Mouse (Mus musculus): ENCODE results near the gene Cracr2a.
A peak's percentile ranks its signal among the peaks of the same experiment; 100 is the strongest.
"Not testable (repeated sequence)": the region's sequence is repeated elsewhere in the genome, so short reads cannot be mapped to it uniquely, and the experiment has no call there.

Gene Cracr2a

DNA sequence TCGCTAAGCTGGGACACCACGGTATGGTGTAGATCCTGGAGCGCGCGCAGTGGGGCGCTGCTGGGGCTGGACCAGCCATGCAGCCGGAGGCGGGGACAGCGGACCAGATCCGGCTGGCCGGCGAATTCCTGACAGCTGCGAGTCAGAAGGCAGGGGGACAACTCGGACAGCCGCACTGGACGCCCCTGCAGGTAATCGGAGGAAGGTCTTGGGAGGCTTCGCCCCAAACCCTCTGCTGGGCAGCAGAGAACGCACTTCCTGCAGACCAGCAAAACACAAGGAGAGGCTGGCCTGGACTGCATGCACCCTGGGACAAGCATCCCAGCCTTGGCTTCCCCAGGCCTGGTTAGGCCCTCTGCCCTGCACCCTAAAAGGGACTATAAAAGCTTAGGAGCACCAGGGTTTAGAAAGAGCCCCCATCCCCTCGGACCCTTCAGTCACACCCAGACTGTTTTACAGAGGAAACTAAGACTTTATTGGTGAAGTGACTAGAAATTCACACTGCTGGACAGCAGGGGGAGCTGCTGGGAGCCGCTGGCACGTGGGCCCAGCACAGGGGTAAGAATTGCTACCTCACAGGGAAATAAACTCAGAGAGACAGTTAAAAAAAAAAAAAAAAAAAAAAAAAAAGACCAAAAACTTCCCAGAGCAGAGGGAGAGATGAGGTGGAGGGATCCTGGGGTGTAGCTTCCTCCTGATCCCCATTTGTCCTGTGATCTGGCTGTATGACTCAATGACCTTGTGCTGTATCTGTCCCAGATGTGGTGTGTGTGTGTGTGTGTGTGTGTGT lies at the start of gene Cracr2a:
Cracr2a (plus strand) TSS at position 108 of the 790 bp plus-strand sequence.
- peak in 1 of 2 experiments; percentile 76 for DNase-seq (ENCODE audit: low spot score in 2 of 2)

DNA sequence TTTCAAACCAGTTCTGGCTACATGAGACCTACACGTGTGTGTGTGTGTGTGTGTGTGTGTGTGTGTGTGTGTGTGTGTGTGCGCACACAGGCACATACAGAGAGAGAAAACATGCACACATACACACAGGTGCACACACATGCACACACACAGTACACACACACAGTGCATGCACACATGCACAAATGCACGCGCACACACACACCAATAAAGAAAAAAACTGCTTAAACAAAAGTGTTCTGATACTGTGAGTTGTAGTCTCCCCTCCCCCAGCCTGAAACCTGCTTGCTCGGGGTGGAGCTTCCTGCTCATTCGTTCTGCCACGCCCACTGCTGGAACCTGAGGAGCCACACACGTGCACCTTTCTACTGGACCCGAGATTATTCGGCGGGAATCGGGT lies 47.4 kb upstream of the Cracr2a start:
- not testable (repeated sequence) for DNase-seq (ENCODE audit: low spot score in 2 of 2)

DNA sequence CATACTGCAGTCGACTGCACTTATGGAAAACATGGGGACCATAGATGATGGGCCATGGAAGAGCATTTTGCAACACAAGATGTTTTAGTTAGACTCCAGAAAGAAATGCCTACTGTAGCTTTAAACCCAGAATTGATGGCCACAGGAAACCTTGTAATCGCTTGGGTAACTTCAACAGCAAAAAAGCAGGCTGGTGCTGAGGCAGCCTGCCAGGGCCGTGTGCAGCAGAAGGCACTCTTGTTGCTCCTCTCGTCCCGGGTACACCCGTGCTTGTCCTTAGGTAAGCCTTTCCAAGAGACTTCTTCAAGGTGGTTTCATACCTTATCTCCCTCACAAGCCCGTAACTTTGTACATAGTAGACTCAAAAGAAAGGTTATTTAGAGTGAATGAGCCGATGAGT lies 40.0 kb upstream of the Cracr2a start:
- DNase-seq (ENCODE audit: low spot score in 2 of 2) = no peak

DNA sequence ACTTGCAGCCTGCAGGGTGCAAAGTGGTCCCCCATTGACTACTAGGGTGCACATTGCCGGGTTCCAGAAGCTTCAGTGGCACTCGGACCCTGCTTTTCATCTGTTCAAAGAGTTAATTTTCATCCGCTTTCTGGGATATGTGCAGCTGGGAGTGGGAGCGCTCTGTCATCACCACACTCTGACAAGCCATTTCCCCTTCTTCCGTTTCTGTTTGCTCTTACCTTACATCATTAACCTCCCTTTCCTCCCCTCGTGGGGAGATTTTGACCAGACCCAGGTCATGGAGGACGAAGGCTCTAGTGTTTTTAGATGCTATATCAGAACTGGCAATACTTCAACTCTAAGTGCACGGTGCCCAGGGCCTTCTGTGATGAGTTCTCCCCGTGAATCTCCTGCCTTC lies 38.8 kb upstream of the Cracr2a start:
- DNase-seq (ENCODE audit: low spot score in 2 of 2) = no peak

DNA sequence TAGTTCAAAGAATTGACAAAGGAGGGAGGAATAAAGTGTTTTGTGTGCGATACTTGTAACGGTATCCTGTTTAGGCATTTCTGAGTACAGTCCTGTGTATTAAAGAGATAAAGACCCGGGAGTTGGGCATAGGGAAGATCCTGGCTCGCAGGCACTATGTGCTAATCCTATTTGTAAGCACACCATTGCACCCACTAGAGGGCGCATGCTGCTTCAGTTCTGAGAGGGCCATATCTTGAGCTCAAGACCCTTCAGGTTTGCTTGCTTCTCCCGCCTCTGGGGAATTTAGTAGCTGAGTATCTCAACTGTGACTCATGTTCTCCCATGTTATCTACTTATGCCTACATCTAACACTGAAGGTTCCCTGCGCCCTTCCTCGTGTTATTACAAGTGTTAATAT lies 36.7 kb upstream of the Cracr2a start:
- DNase-seq (ENCODE audit: low spot score in 2 of 2) = peak in 1 of 2 experiments; percentile 44

DNA sequence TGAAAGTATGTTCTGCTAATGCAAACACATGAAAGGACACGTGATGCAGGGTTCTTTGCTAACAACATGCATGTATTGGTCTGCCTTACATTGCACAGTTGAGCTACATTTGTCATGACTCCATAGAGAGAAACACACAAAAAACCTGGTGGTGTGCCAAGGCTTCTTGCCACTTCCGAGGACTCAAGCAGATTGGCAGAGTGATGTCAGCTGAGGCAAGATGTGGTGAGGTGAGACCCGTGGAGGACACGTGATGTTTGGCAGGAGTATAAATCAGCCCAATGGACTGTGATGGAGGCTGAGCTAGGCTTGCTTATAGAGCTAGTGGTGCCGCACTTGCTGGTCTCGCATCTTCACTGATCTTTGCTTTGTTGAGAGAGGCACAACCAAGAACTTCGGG lies 32.5 kb upstream of the Cracr2a start:
- DNase-seq (ENCODE audit: low spot score in 2 of 2) = no peak

DNA sequence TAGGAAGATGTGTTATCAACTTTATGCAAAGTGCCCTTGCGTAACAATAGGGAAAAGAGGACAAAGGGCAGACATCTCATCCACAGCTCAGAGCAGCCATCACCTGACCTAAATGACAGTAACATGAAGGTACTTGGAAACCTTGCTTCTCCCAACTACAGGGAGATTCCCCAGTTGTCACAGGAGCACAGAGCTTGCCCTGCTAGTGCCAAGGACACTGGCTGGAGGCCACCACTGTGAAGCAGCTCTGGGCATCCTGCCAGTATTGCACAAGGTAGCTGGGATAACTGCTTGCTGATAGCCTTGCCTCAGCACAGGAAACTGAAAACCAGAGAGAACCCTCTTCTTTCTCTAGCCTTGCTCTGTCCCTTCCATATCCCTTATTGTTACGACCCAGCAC lies 31.7 kb upstream of the Cracr2a start:
- no peak for DNase-seq (ENCODE audit: low spot score in 2 of 2)

DNA sequence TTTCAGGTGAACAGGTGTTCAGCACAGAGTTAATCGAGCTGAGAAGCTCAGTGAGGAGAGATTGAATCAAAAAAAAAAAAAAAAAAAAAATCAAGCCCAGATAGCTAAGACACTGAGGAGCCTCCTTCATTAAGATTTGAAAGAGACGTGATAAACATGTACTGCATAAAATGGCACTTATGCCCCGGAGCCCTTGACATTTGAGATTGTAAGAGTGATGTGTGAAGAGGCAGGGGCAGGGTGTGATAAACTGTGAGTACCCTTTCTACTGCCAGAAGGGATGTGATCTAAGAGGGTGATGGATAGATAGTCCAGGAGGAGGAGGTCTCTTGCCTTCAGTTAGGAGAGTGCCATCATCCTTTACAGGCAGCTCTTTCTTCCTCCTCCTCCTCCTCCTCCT lies 30.9 kb upstream of the Cracr2a start:
- no peak for DNase-seq (ENCODE audit: low spot score in 2 of 2)

DNA sequence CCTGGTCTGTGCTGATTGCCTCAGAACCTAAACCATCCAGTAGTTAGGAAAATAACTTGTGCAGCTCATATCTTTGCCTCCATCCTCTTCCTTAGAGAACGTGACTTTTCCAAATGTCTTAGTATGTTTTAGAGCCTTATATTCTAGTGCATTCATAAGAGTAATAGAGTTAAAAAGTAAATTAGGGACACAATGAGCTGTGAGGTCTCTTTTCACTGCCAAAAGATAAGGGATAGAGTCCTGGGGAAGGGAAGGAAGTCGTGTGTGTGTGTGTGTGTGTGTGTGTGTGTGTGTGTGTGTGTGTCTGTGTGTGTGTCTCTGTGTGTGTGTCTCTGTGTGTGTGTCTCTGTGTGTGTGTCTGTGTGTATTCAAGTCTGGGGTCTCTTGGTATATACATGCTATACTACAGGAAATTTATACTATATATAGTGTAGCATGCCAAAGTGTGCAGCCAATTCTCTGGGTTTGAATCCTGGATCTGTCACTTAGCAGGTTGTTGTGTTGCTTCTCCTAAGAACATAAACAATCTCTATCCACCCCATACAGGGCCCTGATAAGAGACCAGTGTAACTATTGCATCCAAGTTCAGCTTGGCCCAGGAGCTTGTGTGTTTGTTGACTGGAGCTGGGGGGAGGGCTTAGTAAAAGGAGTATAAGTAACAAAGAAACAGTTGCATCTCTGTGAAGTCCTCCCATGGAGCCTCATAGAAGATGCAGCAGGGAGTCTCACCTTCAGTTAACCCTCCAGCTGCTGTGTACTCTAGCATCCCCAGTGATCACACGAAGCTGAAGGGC lies 29.5 kb upstream of the Cracr2a start:
- no peak for DNase-seq (ENCODE audit: low spot score in 2 of 2)

DNA sequence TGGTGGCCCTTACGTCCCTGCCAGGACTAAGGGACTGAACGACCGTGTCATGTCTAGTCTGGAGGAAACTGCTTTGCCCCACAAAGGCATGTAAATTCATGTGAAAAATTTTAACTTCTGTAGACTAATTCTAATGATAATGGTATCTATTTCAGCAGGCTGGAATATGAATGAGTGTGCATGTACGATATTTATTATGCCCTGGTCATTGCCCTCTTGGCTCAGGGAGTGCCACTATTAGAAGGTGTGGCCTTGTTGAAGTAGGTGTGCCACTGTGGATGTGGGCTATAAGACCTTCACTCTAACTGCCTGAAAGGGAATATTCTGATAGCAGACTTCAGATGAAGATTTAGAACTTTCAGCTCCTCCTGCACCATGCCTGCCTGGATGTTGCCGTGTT lies 28.8 kb upstream of the Cracr2a start:
- no peak for DNase-seq (ENCODE audit: low spot score in 2 of 2)

DNA sequence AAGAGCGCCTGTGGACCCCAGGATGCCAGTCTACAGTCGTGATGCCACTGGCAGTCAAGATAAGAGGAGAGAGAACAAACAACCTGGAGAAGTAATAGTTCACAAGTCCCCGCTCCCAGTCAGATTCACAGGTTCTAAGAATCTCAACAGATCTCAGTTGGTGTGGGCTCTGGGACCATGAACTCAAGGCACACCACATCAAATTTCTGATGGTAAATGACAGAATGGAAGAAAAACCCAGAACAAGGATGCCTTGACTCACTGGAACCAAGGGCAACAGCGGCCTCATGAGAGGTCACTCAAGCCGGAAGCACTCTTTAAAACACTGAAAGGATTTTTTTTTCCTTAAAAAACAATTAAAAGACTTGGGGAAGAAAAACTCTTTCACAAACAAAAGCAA lies 27.4 kb upstream of the Cracr2a start:
- DNase-seq (ENCODE audit: low spot score in 2 of 2) = no peak

DNA sequence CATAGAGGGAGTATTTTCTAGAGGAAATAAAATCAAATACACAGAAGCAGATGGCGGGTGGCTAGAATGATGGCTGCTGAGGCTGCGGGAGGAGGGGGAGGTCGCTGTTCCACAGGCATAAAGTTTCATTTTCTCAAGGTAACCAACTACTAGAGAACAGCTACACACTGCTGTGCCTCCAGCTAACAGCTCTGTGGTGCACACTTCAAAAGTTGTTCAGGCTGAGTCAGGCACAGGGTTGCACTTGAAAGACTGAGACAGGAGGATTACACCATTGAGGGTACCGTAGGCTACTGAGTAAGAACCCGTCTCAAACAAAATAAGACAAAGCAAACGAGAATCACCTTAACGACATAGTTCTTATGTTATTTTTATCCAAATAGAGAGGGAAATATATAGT lies 24.1 kb upstream of the Cracr2a start:
- DNase-seq (ENCODE audit: low spot score in 2 of 2) = no peak

DNA sequence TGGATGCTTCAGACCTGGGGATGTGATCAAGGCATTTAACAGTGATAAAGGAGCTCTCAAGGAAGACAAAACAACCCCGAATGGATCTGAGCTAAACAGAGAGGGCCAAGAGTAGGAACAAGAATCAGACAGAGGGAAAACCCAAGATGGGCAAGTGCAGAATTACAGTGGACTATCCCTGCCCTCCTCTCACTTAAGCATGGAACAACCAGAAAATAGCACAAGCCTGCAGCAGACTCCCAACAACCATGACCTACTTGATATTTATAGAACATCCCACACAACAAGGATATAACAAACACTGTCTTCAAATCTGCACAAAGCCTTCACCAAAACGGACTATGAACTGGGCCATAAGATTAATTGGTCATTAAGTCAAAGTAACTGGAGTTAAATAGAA lies 23.0 kb upstream of the Cracr2a start:
- no peak for DNase-seq (ENCODE audit: low spot score in 2 of 2)

DNA sequence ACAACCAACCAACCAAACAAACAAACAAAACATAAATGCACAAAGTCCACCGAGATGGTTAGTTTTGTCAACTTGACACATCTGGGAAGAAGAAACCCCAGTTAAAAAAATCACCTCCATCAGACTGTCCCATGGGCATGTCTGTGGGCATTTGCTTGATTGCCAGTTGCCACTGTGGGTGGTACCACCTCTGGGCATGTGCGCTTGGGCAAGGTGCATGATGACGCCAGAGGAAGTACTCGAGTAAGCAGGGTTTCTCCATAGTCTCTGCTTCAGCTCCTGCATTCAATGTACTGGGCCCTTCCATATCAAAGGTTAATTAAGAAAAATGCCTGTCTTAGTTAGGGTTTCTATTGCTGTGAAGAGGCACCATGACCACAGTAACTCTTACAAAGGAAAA lies 21.9 kb upstream of the Cracr2a start:
- no peak for DNase-seq (ENCODE audit: low spot score in 2 of 2)

DNA sequence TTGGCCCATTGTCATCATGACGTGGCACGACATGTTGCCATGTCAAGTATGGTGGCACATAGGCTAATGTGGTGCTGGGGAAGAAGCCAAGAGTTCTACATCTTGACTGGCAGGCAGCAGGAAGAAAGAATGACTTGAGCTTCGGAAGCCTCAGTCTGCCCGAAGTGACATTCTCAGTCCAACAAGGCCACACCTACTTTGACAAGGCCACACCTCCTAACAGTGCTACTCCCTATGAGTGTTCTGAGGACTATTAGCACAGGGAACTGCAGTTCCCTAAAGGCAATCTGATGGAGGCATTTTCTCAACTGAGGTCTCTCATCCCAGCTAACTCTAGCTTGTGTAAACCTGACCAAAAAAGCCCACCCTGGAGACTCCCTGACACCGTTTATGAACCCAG lies 21.5 kb upstream of the Cracr2a start:
- DNase-seq (ENCODE audit: low spot score in 2 of 2) = no peak

DNA sequence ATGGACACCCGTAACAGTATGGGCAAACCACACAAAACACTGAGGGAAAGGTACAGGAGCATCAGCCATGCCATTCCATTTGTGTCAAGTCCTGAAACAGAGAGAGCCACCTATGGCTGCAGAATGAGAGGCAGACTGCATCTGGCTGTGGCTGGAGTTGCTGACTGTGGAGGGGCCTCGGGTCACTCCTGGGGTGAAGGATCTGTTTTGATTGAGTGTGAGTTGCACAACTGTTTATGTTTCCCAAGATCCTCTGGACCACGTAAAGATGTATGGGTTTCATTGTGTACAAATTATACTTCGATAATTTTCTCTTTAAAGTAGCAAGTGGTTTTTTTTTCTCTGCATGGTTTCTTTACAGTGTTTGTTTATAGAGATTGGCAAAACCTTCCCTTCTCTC lies 20.6 kb upstream of the Cracr2a start:
- no peak for DNase-seq (ENCODE audit: low spot score in 2 of 2)

DNA sequence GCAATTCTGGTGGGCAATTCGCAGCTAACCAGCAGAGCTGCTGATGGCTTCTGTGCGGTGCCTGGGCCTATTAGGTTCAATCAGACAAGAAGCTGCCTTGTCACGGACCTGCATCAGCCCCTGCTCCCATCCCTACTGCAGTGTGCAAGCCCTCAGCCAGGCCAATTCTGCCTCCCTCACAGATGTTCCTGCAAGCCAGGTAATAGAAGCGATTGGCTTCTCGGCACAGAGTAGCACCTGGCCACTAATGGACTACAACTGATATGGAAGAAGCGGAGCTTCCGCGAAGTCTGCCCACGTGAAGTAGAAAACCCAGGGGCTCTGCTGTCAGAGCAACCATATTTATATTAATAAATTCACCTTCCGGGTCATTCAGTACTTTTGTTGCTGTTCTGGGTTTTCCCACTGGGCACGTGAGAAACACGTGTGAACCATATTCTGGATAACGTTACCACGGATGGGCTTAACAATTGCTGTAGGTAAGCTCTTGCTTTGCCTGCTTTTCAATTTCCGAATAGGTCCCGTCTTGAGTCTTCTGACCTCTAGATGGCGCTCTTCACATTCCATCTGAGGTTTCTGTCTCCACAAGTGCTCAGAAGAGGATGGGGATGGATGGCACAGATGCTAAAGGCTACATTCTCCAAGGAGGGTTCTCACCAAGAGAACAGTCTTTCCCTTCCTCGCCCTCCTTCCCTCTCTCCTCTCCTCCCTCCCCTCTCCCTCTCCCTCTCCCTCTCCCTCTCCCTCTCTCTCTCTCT lies 19.3 kb upstream of the Cracr2a start:
- DNase-seq (ENCODE audit: low spot score in 2 of 2) = peak in 1 of 2 experiments; percentile 80

DNA sequence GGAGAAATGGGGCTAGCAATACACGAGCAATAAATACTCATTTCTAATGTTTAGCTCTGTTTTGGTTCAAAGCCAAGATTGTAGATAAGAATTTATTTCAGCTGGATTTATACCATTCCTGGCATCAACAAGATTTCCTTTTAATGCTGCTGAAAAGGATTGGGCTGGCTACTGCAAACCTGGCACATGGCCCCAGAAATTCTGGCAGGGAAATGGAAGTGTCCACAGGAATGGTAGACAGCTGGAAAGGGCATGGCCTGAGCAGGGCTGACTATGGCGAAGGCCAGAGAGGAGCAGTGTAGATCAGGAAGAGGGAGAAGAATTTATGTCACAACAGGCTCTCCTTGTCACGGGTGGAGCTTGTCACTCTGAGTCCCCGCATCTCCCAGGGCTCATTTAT lies 14.5 kb upstream of the Cracr2a start:
- DNase-seq (ENCODE audit: low spot score in 2 of 2) = no peak

DNA sequence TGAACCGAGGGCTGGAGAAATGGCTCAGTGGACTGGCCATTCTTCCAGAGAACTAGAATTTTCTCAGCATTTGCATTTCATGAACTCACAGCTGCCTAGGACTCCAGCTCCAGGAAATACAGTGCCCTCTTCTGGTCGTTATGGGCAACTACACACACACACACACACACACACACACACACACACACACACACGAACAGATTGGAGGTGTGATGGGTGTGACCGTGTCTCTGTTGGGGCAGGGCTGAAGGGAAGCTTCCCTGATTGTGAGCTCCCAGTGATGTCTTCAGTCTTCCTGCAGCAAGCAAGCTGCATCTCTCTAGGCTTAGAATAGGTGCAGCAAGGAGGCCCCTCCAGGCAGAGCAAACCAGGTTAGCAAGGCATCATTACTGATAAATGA lies 8.2 kb upstream of the Cracr2a start:
- no peak for DNase-seq (ENCODE audit: low spot score in 2 of 2)

DNA sequence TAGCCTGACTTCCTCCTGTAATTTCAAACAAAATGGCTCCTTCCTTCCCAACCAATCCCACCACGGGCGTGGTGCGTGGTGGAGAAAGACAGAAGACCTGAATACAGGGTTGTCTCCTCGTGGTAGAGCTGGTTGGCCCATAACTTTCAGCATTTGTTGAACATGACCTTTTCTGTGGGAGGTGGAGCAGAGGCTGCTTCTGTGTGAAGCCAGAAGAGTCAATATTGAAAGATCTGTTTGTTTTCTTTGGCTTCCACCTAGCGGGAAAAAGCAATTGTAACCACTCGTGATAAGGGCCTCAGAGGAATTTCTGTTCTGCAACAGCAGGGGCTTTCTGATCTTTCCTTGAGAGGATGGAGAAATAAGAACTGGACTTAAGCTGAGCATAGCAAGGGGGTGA lies 5.6 kb upstream of the Cracr2a start:
- DNase-seq (ENCODE audit: low spot score in 2 of 2) = no peak

DNA sequence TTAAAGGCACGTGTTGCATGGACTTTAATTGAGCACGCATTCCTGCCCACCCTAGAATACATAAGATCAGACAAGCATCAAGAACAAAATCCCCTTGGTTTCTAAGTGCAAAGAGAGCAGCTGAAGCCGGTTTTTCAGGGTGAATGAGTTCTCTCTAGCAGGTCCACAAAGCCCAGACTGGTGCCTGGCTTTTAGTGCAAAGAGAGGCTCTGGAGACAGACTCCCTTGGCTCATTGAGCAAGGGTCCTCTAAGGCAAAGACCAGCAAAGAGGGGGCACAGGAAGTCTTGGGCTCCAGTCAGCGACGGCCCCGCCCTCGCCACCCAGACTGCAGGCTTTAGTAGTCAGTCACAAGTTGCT lies 287 bp upstream of the Cracr2a start:
- DNase-seq (ENCODE audit: low spot score in 2 of 2) = no peak

DNA sequence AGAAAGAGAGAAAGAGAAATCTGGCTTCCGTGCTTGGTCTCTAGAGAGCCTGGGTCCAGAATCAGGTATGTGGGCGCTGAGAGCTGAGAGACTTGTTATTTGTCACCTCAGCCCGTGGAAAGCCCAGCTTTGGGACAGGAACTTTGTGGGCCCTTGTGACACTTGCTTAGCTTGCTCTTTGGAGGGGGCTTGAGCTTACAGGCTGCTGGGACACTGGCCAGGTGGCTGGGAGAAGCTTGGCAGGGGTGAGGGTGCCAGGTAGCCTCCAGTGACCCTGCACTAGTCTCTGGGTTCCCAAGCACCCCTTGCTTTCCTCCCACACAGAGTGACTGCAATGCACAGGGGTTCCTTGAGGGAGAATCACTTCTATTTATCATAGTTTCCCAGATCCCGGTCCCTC lies 2.4 kb downstream of the Cracr2a start:
- no peak for DNase-seq (ENCODE audit: low spot score in 2 of 2)
